In the genomic region with DNA sequence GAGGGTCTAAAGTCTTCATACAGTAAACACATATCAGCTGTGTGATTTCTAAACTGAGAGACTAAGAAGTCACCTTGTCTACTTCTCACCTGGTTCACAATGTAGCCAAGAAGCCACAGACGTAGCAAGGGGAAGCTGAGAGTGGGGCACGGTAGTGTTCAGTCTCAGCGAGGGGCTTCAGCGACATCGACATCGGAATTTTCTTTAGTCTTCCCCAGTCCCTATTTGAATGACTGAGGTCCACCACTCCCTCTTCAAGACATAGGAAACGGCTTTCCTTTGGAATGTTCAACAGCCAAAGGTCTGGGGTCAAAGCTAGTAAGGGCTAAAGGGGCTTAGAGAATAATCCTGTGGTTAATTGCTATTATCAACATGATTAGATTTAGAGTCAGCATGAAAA, we compare ENCODE assay signal across 26 mouse cellular contexts.
"Had no signal": no experiment of that assay in that cellular context is flagged by ENCODE, and none has a peak within 500 bp of the region (broad histone marks: within the 10 kb centered on the region; RNA-seq: fewer than 3 reads in every experiment).

No protein-coding gene starts in this region.

- DNase-seq: cerebellum, adult 9-11 months; cerebellum, postnatal 10 days; cerebellum, postnatal 14 days; cerebellum, postnatal 25 days; cerebellum, postnatal 36 days; embryo, embryonic 11 days; forebrain, postnatal 0 days; gastrocnemius, adult 2 months; gastrocnemius, postnatal 10 days; gastrocnemius, postnatal 14 days; gastrocnemius, postnatal 25 days; gastrocnemius, postnatal 36 days; heart, adult 11 months; heart, adult 18-20 months; heart, adult 2 months had no signal

- H3K9ac ChIP-seq: embryonic facial prominence, embryonic 12.5 days; embryonic facial prominence, embryonic 13.5 days; embryonic facial prominence, embryonic 15.5 days; forebrain, embryonic 12.5 days; forebrain, embryonic 13.5 days; forebrain, embryonic 15.5 days; forebrain, postnatal 0 days had no signal

- H3K27ac ChIP-seq: embryonic facial prominence, embryonic 10.5 days; embryonic facial prominence, embryonic 12.5 days; embryonic facial prominence, embryonic 13.5 days; embryonic facial prominence, embryonic 15.5 days; forebrain, embryonic 10.5 days; forebrain, embryonic 12.5 days; forebrain, embryonic 13.5 days; forebrain, embryonic 15.5 days; gastrocnemius, adult 2 months; heart, adult 2 months had no signal

- H3K4me3 ChIP-seq: embryonic facial prominence, embryonic 10.5 days; embryonic facial prominence, embryonic 12.5 days; embryonic facial prominence, embryonic 13.5 days; embryonic facial prominence, embryonic 15.5 days; erythroblast, embryonic 14.5 days; forebrain, embryonic 10.5 days; forebrain, embryonic 12.5 days; forebrain, embryonic 13.5 days; forebrain, embryonic 15.5 days; gastrocnemius, adult 2 months; heart, adult 2 months had no signal

- ATAC-seq: forebrain, embryonic 13.5 days; forebrain, embryonic 14.5 days; forebrain, embryonic 15.5 days; forebrain, embryonic 16.5 days; forebrain, postnatal 0 days had no signal

- H3K36me3 ChIP-seq: embryonic facial prominence, embryonic 10.5 days; embryonic facial prominence, embryonic 12.5 days; embryonic facial prominence, embryonic 13.5 days; embryonic facial prominence, embryonic 15.5 days; forebrain, embryonic 10.5 days; forebrain, embryonic 12.5 days; forebrain, embryonic 15.5 days had no signal

- H3K27me3 ChIP-seq: embryonic facial prominence, embryonic 12.5 days; embryonic facial prominence, embryonic 13.5 days; embryonic facial prominence, embryonic 15.5 days; forebrain, embryonic 12.5 days; forebrain, embryonic 13.5 days; forebrain, embryonic 15.5 days had no signal

- H3K4me2 ChIP-seq: embryonic facial prominence, embryonic 12.5 days; embryonic facial prominence, embryonic 13.5 days; embryonic facial prominence, embryonic 15.5 days; forebrain, embryonic 12.5 days; forebrain, embryonic 13.5 days; forebrain, embryonic 15.5 days had no signal

- H3K4me1 ChIP-seq: embryonic facial prominence, embryonic 15.5 days had no signal

- H3K9me3 ChIP-seq: embryonic facial prominence, embryonic 10.5 days; embryonic facial prominence, embryonic 12.5 days; embryonic facial prominence, embryonic 13.5 days; embryonic facial prominence, embryonic 15.5 days; forebrain, embryonic 10.5 days; forebrain, embryonic 12.5 days; forebrain, embryonic 13.5 days; forebrain, embryonic 15.5 days had no signal
